Mouse (Mus musculus) granulocyte monocyte progenitor cell, adult 5-6 weeks (primary cell): ENCODE data around the gene Mep1a. TPM values are rescaled to one million over a fixed set of nuclear protein-coding genes. Genes with fewer than 3 reads are reported as not detected.
A peak's percentile ranks its signal among the peaks of the same experiment; 100 is the strongest.
"Not testable (repeated sequence)": the region's sequence is repeated elsewhere in the genome, so short reads cannot be mapped to it uniquely, and the experiment has no call there.

ENCODE experiments used
- ATAC-seq: replicated peaks from 2 replicates; pipeline ENCODE4 v1.8.0; 2016; ENCODE audit warnings: mild to moderate bottlenecking, moderate TSS enrichment, inconsistent platforms; ENCODE audit not compliant: poor library complexity, severe bottlenecking
- total RNA-seq, 2 experiments: library from RNA; stranded (forward) in 1 of 2; stranded (reverse) in 1 of 2; fragments of 200-712, 200-1000 nt in 1 of 2; fragments of >200 nt in 1 of 2; fragmentation: Nextera tagmentation in 1 of 2; gene quantifications; 2 replicates each; pipeline ENCODE4 v1.2.3; 2014 to 2017

Mep1a gene
- total RNA-seq (2014; fragmentation: Nextera tagmentation) = not detected in 2 replicates
- total RNA-seq (2017) = not detected in 2 replicates

DNA sequence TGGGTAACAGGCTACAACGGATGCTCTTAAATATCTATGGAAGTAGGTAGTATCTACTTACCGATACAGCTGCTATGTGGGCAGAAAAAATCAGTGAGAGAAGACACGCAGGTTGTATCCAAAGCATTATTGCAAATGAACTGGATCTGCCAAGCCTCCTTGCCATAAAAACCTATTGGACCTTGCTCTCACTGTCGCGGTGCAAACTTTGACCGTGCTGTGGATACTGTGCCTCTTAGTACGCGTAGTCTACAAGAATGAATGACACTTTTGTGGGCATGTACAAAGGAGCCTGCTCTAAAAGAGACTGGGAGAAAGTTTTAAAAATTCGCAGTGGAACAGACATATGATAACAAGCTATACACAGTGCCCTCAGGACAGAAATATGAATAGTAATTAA is at the start of gene Mep1a:
Gene Mep1a, minus strand, starts transcription at position 221 of the 400 bp plus-strand sequence.
- ATAC-seq = no peak

DNA sequence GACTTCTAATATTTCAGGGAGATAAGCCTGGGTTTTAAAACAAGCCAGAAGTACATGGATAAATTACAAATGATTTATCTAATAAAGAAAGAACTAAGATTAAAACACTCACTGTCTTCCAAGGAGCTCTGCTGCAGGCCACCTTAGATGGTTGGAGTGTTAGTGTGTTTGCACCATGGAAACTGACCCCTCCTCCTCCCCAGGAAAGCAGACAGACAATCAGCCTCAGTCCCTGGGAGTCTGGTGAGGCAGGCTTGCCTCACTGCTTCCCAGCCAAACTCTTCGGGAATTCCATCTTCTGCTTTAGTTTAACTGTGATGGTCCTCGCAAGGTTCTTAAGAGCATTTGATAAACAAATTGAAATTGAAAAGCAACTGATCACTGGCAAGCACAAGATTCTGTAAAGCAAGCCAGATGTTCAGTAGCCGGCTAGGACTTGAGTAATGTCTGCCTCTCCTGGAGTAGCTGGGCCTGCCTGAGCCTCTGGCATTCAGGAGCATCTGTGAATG is 48.6 kb upstream of the Mep1a start:
- ATAC-seq = no peak

DNA sequence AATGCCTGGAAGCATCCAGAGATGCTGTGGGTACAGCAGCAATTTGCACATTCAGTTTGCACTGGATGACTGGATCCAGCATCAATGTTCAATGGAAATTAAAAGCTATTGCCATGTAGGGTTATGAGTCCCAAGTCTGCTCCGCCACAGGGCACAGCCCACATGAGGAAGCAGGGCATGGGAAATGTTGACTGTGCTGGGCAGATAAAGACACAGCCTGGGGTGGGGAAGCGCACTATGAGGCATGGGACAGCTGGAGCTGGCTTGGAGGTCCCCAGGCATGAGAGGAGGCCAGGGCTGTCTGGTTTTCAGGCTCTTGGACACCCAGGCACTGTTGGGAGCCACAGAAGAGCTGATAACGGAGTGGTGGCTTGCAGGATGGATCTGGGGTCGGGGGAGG is 41.4 kb upstream of the Mep1a start:
- no peak for ATAC-seq

DNA sequence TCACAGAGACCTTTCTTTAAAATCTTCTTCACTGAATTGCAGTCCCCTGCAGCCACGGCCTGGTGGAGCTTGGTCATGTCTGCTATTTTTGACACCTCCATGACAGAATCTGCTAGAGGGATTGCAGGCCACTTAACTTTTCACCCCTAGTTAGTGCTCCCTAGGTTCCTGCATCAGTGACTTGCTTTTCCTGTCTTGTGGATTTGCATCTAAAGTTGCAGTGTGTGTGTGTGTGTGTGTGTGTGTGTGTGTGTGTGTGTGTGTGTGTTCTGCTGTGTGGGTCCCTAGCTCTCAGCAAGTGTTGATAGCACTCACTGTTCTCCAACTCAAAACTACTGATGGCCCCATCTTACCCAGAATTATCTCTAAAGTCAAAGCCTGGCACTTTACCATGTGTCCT is 40.9 kb upstream of the Mep1a start, which contains the start of gene Ankrd66:
Gene Ankrd66, minus strand, starts transcription at position 101 of the 400 bp plus-strand sequence.
- no peak for ATAC-seq

DNA sequence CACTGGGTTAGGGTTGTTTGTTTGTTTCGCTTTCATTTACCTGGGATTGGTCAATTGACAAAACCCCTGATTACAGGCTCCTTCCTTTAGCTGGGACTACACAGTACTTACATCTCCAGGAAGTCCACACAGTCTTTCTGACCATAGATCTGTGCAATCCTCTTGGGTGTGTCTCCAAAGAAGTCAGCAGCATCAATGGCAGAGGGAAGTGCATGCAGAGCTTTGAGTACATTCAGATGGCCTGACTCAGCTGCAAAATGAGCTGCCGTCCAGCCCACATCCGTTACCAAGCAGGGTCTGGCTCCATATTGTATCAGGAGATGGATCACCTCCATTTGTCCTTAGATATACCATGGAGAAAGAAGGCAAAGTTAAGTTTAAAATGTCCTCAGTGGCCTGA is 36.2 kb upstream of the Mep1a start:
- no peak for ATAC-seq

DNA sequence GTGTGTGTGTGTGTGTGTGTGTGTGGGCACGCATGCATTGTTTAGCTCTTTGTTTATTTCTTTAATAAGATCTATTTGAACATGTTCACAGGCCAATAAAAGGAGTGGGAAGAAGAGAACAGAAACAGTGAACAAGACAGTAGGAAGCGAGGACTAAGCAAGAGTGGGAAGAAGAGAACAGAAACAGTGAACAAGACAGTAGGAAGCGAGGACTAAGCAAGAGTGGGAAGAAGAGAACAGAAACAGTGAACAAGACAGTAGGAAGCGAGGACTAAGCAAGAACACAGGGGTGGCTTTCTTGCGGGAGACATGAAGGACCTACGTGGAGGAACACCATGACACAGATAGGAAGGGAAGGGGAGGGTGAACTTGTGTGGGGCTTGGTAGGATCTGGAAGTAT is 34.2 kb upstream of the Mep1a start:
- ATAC-seq = peak; percentile 68

DNA sequence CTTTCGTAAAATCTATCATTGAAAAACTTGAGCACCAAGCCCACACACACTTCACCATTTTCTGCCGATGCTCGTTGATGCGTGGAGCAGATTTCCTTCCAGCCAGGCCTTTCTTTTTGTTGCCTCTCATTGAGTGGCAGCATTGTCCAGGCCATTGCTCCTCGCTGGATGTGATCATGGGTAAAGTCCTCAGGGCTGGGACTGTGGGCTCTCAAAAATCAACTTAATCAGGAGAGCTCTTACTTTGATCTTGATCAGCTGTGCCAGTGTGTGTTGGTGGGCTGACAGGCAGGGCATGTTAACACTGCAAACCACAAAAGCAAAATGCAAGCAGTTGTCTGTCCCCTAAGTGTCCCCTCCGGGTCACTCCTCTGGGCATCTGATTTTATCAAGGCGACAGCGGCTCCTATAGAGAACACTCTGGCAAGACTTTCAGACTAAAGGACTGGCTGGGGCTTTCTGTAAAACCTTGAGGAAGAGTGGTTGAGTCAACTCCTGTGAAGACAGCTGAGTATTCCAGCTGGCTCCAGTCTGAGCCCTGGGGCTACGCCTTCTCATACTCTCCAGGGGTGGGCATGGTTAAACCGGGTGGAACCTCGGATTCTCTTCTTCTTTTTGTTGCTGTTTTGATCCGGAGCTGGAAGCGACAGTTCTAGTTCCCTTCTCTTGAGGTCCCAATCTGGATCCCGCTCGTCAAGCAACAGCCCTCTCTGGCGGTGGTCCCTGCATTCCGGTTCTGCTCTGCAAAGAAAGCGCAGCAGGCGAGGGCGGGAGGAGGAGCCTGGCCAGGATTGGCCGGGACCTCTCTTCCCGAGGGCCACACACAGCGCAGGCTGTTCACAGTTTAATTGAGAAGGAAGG is 32.0 kb upstream of the Mep1a start:
- peak; percentile 70 for ATAC-seq

DNA sequence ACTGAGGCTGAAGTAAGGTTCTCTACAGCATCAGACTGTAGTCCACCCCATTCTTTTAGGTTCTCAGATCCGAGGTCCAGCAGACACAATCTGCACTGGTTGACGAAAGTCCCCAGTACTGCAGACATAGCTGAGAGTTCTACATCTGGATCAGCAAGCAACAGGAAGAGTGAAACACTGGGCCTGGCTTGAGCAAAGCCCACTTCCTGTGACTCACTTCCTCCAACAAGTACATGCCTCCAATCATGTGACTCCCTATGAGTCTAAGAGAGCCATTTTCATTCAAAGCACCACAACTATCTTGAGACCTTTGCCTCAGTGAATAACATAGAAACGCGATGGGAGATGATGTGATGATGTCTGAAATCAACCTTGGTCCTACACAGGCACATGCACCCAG is 28.6 kb upstream of the Mep1a start:
- ATAC-seq = peak; percentile 53

DNA sequence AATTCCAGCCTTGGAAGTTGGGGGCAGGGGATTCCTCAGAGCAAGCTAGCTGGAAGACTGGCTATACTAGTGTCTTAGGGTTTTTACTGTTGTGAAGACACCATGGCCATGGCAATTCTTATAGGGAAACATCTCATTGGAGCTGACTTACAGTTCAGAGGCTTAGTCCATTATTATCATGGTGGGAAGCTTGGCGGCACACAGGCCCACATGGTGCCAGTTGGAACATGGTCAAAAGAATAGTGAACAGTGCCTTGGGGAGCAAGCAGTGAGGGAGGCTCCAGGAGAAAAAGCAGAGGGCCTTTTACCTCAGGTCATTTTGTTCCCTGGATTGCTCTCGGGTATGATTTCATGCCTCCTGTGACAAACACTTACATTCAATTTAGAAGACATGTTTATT is 27.9 kb upstream of the Mep1a start:
- ATAC-seq = no peak

DNA sequence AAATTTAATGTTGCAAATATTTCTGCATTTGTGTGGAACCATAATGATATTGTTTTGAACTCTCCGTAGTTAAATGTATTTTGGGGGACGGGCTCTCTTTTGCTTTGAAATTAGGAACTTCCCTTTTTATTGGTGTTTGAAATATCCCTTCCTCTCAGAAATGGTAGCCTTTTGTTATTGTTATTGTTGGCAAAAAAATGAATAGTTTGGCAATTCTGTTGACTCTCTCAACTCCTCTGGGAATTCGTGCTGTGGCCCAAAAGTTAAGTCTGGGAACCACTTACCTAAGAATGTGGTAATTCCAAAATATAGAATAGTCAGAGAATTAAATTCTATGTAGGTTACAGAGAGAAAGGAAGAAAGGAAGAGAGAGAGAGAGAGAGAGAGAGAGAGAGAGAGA is 17.6 kb upstream of the Mep1a start:
- no peak for ATAC-seq

DNA sequence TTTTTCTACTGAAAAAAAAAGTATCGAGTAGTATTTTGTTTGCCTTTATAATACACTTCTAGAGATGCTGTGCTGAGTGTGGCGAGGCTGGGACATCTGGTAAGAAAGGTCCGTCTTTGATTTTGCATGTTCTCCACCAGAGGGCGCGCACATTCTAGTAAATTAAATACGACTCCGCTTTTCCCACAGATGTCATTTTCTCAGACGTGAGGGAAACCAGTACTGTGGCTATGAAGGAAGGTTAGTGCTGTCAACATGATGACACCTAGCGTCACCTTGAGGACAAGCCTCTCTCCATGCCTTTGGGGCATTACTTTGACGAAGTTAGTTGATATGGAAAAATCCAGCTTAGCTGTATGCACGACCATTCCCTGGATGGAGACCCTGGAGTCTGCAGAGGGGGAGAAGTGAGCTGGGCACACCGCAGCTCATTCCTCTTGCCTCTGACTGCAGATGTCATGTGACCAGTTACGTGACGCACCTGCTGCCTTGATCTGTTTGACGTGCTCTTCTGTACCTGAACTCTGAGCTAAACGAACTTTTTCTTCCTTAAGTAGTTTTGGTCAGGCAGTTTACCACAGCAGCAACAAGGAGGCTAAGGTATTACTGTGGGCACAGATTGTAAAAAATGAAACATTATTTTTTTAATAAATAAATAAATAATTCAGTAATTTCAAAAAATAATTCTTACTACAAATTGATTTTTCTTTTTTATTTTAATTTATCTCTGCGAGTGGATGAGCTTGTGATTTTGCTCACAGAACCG is 16.2 kb upstream of the Mep1a start:
- peak; percentile 75 for ATAC-seq

DNA sequence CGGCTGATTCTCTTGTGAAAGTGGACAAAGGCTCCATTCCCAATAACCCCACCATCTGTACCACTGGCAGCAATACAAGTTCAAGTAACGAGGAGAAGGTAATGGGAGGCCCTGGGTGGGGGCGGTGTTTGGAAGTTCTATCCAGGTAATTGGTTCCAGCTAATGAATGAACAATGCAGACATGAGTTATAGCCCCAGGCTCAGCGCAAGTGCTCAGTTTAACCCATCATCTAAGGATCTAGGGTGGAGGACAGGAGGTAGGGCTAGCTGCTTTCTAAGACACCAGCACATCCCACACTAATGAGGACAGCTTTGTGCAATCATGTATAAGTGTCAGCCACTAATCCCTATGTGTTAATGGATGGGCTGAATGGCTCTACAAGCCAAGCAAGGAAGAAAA is 8.2 kb upstream of the Mep1a start:
- ATAC-seq = no peak

DNA sequence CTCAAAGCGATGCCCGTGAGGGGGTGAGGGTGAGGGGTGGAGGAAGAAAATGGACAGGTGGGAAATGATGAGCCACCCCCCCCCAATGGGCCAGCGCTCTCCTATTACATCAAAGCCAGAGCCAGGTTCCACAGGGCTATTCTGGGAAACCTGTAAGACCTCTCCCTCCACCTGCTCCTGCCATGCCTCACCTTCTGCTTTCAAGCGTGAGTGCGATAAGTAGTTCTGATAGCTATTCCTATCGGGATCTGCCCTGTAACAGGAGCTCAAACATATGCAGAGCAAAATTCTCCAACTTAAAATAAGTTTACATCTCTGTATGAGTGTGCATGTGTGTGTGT is 2.0 kb upstream of the Mep1a start:
- ATAC-seq = no peak

DNA sequence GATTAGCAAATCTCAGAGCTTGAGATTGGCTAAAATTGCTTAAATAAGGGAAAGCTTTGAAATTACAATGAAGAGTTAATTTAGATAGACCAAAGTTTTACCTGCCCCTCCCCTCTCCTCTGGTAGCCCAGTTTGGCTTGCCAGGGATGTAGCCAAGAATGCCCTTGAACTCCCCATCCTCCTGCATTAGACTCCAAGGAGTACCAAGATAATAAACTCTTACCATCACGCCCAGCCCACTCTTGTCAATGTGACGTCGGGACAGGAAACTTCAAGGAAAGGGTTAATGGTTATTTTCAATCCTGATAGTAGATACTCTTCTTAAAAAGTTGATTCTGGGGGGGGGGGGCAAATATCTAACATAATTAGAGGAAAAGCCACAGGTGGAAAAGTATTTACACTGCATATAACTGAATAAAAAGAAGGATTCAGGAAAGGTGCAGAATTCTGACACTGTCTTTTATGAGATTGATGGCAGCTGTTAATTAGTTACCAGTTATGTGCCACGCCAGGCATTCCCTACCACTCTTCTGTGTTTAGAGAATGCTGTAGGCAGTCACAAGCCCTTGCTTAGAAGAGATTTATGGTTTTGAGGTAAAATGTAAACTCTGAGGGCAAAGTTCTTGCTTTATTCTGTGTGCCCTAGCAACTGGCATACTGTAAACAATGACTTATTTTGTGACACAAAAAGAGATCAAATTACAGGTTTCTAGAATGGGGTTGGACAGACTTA is 1.4 kb upstream of the Mep1a start:
- no peak for ATAC-seq

DNA sequence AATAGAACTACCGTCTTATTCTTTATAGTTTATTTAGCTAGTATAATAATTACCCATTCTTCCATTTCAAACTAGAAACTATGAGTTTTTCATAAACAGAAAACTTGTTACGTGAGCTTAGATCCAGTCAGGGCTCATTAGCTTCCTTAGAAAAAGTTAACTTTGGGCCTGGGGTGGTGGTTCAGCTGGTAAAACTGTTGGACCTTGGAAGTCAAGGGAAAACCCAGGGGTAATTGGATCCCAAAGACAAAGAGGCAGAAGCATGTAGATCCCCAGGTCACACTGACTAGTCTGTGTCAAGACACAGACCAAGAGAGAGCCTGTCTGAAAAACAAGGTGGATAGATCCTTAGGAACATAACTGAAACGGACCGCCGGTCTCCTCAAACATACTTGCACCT is 981 bp downstream of the Mep1a start:
- ATAC-seq = no peak

DNA sequence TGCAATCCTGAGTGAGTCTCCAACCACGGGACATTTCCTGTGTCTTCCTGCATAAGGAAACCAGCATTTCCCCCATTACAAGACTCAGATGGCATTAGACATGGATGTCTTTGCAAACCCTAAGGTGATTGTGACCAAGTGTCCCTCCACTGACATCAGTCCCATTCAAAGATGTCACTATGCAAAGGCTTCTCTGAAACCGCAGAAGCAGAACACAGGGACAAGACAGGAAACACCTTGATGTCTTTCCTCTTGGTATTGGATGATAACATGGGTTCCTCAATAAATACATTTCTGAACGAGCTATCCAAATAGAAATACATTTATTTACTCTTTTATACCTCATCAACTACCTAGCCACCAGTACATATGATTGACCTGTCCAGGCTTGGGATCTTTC is 1.4 kb downstream of the Mep1a start:
- peak; percentile 67 for ATAC-seq

DNA sequence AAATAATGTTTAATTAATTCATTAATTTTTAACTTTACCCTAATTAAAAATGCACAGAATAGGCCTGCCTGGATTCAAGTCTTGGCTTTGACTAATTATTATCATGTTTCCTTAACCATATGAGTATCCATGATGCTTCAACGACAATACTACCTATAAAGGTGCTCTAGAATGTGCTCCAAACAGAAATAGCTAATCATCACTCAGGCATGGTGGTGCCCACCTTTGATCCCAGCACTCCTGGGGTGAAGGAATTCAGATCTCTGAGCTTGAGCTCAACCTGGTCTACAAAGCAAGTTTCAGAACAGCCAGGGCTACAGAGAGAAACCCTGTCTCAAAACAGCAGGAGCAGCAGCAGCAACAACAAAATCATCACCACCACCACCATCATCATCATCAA is 2.1 kb downstream of the Mep1a start:
- no peak for ATAC-seq

DNA sequence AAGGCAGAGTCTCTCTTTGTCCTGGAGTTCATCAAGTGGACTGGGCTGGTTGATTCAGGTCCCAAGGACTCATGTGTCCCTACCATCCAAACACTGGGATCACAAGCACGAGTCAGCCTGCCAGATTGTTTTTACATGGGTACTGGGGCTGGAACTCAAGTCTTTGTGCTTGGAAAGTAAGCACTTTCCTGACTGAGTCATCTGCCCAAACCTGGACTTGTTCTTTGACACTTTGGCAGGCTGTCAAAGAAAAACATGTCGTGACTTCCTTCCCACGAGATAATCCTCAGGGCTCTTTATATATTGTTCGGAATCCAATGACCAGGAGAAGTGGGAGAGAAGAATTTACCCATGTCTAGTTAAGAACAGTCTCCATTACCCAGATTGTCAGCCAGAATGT is 5.1 kb downstream of the Mep1a start:
- ATAC-seq = no peak

DNA sequence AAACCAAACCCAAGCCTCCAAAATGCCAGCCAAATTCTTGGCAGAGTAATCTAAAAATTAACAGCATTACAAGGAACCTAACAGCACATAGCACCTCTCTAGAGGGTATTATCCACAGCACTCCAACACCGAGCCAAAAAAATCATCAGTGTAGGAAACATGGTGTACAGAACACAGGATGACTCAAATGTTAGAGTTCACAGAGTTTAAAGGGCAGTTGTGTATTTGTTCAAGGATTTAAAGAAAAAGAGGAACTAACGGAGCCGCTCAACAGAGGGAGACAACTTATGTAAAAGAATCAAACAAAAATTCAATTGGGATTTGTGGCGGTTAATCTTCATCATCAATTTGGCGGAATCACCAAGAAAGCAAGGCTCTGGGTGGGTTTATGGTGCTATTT is 7.1 kb downstream of the Mep1a start:
- no peak; the same call in 1 of the 2 replicates for ATAC-seq

DNA sequence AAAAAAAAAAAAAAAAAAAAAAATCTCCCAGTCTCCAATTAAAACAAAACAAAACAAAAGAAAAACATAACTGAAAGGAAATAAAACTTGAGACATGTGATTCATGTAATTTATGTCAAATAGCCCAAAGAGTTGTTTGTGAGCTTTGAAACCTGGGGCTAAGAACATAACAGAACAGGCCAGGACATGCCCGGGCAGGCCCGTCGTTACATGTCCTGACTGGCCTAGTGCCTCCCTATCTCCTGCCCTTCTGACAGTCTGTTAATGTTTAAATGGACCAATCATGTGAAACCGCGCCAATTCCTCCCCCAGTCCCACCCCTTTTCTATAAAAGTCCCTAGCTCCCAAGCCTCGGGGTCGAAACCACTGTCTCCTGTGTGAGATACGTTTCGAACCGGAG is 12.2 kb downstream of the Mep1a start:
- ATAC-seq = not testable (repeated sequence)
